9 mouse cellular contexts compared by ENCODE assay signal in the genomic region with DNA sequence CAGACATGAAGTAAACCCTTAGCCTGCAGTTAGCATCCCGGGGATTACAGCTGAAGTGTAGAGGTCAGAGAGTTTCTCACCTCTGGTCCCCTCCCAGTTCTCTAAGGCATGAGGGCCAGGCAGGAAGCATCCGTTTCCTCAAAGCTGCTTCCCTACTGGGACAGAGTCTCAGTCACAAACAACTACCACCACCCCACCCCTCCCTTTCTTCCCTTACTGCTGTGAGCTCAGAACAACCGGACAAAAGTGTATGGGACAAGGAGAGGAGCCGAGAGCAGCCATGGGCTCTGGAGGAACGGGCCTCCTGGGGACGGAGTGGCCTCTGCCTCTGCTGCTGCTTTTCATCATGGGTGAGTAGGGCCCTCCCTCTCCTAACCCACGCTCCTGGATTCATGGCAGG. TPM values are rescaled to one million over a fixed set of nuclear protein-coding genes. Genes with fewer than 3 reads are reported as not detected.
DNase-seq lines count a peak whose midpoint lies in the region; ATAC-seq and TF ChIP-seq lines count a peak whose summit lies in the region.
"Had no signal": no experiment of that assay in that cellular context is flagged by ENCODE, and none has a peak within 500 bp of the region (broad histone marks: within the 10 kb centered on the region; RNA-seq: fewer than 3 reads in every experiment).

A gene (plus strand): TSS at position 96 of the 400 bp plus-strand sequence.

- H3K27ac ChIP-seq in heart, postnatal 0 days (ENCODE audit: low read depth): peak within 1 kb of the TSS; percentile 83
- peak within 1 kb of the TSS; percentile 15; the same call in 1 of the 2 replicates for H3K27ac ChIP-seq in limb, embryonic 10.5 days
- H3K27ac ChIP-seq in stomach, embryonic 16.5 days (ENCODE audit: low read length): no peak within 1 kb of the TSS
- no peak within 1 kb of the TSS for H3K27ac ChIP-seq in midbrain, embryonic 14.5 days (replicated peaks; ENCODE audit: low read depth, low read length)

- ATAC-seq in heart, postnatal 0 days (ENCODE audit: insufficient read depth, low read depth): peak; percentile 67
- peak; percentile 33; the same call in 1 of the 2 replicates for ATAC-seq in stomach, embryonic 16.5 days (ENCODE audit: insufficient read depth, low FRiP score)
- ATAC-seq in midbrain, embryonic 14.5 days (ENCODE audit: low FRiP score, low TSS enrichment): no peak

- DNase-seq in adrenal gland, postnatal 36 days: peak in 1 of 2 experiments; percentile 60
- DNase-seq in heart, postnatal 0 days (ENCODE audit: low spot score): peak; percentile 70
- DNase-seq in limb, embryonic 10.5 days (ENCODE audit: low spot score): no peak
- DNase-seq in midbrain, embryonic 14.5 days: no peak
- DNase-seq in B cell, adult 2 months: no peak
- DNase-seq in right cerebral cortex, postnatal 36 days (ENCODE audit: low spot score in 2 of 2): no peak

- peak within 1 kb of the TSS; percentile 7; the same call in 1 of the 2 replicates for H3K4me3 ChIP-seq in E14TG2a.4 (replicated peaks; ENCODE audit: low read length)
- peak within 1 kb of the TSS; percentile 32 for H3K4me3 ChIP-seq in heart, postnatal 0 days (ENCODE audit: low read depth, low read length)
- H3K4me3 ChIP-seq in limb, embryonic 10.5 days: peak within 1 kb of the TSS; percentile 29
- peak within 1 kb of the TSS; percentile 31 for H3K4me3 ChIP-seq in stomach, embryonic 16.5 days (replicated peaks; ENCODE audit: low read length)
- no peak within 1 kb of the TSS for H3K4me3 ChIP-seq in midbrain, embryonic 14.5 days (replicated peaks; ENCODE audit: low read depth, low read length)
- H3K4me3 ChIP-seq: myocyte had no signal

- peaks cover 44% of the 10 kb centered on the region for H3K4me1 ChIP-seq in E14TG2a.4 (replicated peaks; ENCODE audit: low read depth, low read length)
- H3K4me1 ChIP-seq in heart, postnatal 0 days (ENCODE audit: control insufficient read depth, insufficient read depth): no peaks in the 10 kb centered on the region; the same call in 1 of the 2 replicates
- H3K4me1 ChIP-seq in limb, embryonic 10.5 days: peaks cover 4% of the 10 kb centered on the region; the same call in 1 of the 2 replicates
- H3K4me1 ChIP-seq in stomach, embryonic 16.5 days (ENCODE audit: control insufficient read depth, insufficient read depth, low read length): no peaks in the 10 kb centered on the region
- no peaks in the 10 kb centered on the region for H3K4me1 ChIP-seq in midbrain, embryonic 14.5 days (ENCODE audit: control insufficient read depth, insufficient read depth, low read length)

- peak within 1 kb of the TSS; percentile 14 for H3K9ac ChIP-seq in heart, postnatal 0 days (replicated peaks; ENCODE audit: low read depth, low read length)
- peak within 1 kb of the TSS; percentile 52; the same call in 1 of the 2 replicates for H3K9ac ChIP-seq in stomach, embryonic 16.5 days (ENCODE audit: low read length)
- no peak within 1 kb of the TSS for H3K9ac ChIP-seq in midbrain, embryonic 14.5 days (replicated peaks; ENCODE audit: low read length)

- H3K4me2 ChIP-seq in heart, postnatal 0 days (ENCODE audit: low read depth, low read length): peak within 1 kb of the TSS; percentile 49
- no peak within 1 kb of the TSS for H3K4me2 ChIP-seq in stomach, embryonic 16.5 days (ENCODE audit: low read depth, low read length)
- H3K4me2 ChIP-seq in midbrain, embryonic 14.5 days (ENCODE audit: low read length): no peak within 1 kb of the TSS

- TF ChIP-seq CTCF in E14TG2a.4 (conservative IDR thresholded peaks at IDR 0.05; ENCODE audit: low read length): no peak
- TF ChIP-seq CTCF in heart, postnatal 0 days (IDR thresholded peaks at IDR 0.05; ENCODE audit: low read depth): no peak

- 12% methylated on average over 7 of the region's 7 CpGs for WGBS in heart, postnatal 0 days
- 17% methylated on average over 7 of the region's 7 CpGs for WGBS in limb, embryonic 10.5 days
- WGBS in stomach, embryonic 16.5 days: 23% methylated on average over 7 of the region's 7 CpGs
- 18% methylated on average over 7 of the region's 7 CpGs for WGBS in midbrain, embryonic 14.5 days

- no peaks in the 10 kb centered on the region for H3K9me3 ChIP-seq in E14TG2a.4 (ENCODE audit: low read length)
- H3K9me3 ChIP-seq in heart, postnatal 0 days (replicated peaks; ENCODE audit: control insufficient read depth, low read length): no peaks in the 10 kb centered on the region
- no peaks in the 10 kb centered on the region for H3K9me3 ChIP-seq in limb, embryonic 10.5 days (replicated peaks)
- H3K9me3 ChIP-seq in stomach, embryonic 16.5 days (replicated peaks; ENCODE audit: control insufficient read depth, low read length): no peaks in the 10 kb centered on the region
- H3K9me3 ChIP-seq in midbrain, embryonic 14.5 days (ENCODE audit: control insufficient read depth, low read length): no peaks in the 10 kb centered on the region

- TF ChIP-seq EP300 in heart, postnatal 0 days (IDR thresholded peaks at IDR 0.05; ENCODE audit: low read depth): no peak

- no peaks in the 10 kb centered on the region for H3K36me3 ChIP-seq in E14TG2a.4 (ENCODE audit: insufficient read depth, low read length)
- no peaks in the 10 kb centered on the region for H3K36me3 ChIP-seq in heart, postnatal 0 days (replicated peaks; ENCODE audit: control insufficient read depth, insufficient read depth, low read length)
- no peaks in the 10 kb centered on the region for H3K36me3 ChIP-seq in limb, embryonic 10.5 days
- no peaks in the 10 kb centered on the region for H3K36me3 ChIP-seq in stomach, embryonic 16.5 days (ENCODE audit: control insufficient read depth, insufficient read depth, low read length)
- H3K36me3 ChIP-seq in midbrain, embryonic 14.5 days (ENCODE audit: control insufficient read depth, insufficient read depth, low read length): no peaks in the 10 kb centered on the region

- H3K27me3 ChIP-seq in E14TG2a.4 (ENCODE audit: insufficient read depth, low read length): peaks cover 13% of the 10 kb centered on the region; the same call in 1 of the 2 replicates
- no peaks in the 10 kb centered on the region for H3K27me3 ChIP-seq in heart, postnatal 0 days (ENCODE audit: control insufficient read depth, insufficient read depth, low read length)
- peaks cover 8% of the 10 kb centered on the region for H3K27me3 ChIP-seq in limb, embryonic 10.5 days (ENCODE audit: low read depth, poor library complexity, severe bottlenecking)
- H3K27me3 ChIP-seq in stomach, embryonic 16.5 days (ENCODE audit: control insufficient read depth, insufficient read depth, low read length): no peaks in the 10 kb centered on the region
- H3K27me3 ChIP-seq in midbrain, embryonic 14.5 days (ENCODE audit: control insufficient read depth, insufficient read depth, low read length): no peaks in the 10 kb centered on the region

RNA-seq across cellular contexts. Expression of the gene that starts here (rescaled TPM):
- 10 to 100 TPM; 21.7 to 33.5 TPM for total RNA-seq in adrenal gland, postnatal 36 days (2021)
- 29.5 and 44.2 TPM in 2 replicates for total RNA-seq in heart, postnatal 0 days (2014; rRNA removed; ENCODE audit: low replicate concordance)
- 10.2 and 12.4 TPM in 2 replicates for polyA plus RNA-seq in heart, postnatal 0 days (2015; fragmentation: Nextera tagmentation; extraction: Ambion mirVana)
- 9.9 and 10.3 TPM in 2 replicates for polyA plus RNA-seq in limb, embryonic 10.5 days (2016; fragmentation: Nextera tagmentation; extraction: Ambion mirVana)
- polyA plus RNA-seq in stomach, embryonic 16.5 days (2015; fragmentation: Nextera tagmentation; extraction: Ambion mirVana): 12.3 and 13.3 TPM in 2 replicates
- 2.6 and 4.5 TPM in 2 replicates for polyA plus RNA-seq in midbrain, embryonic 14.5 days (2014; fragmentation: Nextera tagmentation; extraction: Ambion mirVana)
- polyA plus RNA-seq: myocyte had no signal

Comparison
In these comparisons a context has a peak if more than half of its experiments do, and no peak if none do; other contexts are left out.
1. H3K27ac ChIP-seq: peak in heart, postnatal 0 days (single experiment) and limb, embryonic 10.5 days (single experiment); none in stomach, embryonic 16.5 days (single experiment) and midbrain, embryonic 14.5 days (single experiment).